Mouse (Mus musculus): ENCODE measurements around the gene Enpp1.
"Not testable (repeated sequence)": the region's sequence is repeated elsewhere in the genome, so short reads cannot be mapped to it uniquely, and the experiment has no call there.

The Enpp1 gene

DNA sequence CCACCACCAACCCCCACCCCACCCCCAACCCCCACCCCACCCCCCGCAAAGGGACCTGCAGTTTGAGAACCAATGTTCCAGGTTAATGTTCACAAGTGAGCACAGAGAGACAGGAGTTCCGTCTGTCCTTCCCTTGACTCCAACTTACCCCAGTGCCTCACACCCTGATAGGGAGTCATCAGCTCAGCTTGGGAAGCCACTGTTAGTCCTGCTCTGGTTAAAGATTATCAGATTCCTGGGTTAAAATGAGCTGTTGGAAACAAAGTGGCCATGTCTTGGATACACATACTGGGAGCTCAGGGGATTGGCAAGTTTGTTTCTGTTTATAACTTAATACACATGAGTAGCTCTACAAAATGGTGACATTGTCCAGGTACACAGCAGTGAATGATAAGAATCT is 75.0 kb downstream of the Enpp1 start:
- DNase-seq (ENCODE audit: low spot score): no peak

- DNase-seq (ENCODE audit: low spot score): no peak
Observed at GRCm38 (mm10) chr10:24635884-24636283, 76.1 kb downstream of the Enpp1 start.

- no peak for DNase-seq (ENCODE audit: low spot score)
Observed at GRCm38 (mm10) chr10:24635331-24635815, 76.6 kb downstream of the Enpp1 start.

GRCm38 (mm10) chr10:24634288-24634687 is 77.7 kb downstream of the Enpp1 start:
- no peak for DNase-seq (ENCODE audit: low spot score)

GRCm38 (mm10) chr10:24631122-24631521 is 80.8 kb downstream of the Enpp1 start:
- DNase-seq (ENCODE audit: low spot score): no peak

DNA sequence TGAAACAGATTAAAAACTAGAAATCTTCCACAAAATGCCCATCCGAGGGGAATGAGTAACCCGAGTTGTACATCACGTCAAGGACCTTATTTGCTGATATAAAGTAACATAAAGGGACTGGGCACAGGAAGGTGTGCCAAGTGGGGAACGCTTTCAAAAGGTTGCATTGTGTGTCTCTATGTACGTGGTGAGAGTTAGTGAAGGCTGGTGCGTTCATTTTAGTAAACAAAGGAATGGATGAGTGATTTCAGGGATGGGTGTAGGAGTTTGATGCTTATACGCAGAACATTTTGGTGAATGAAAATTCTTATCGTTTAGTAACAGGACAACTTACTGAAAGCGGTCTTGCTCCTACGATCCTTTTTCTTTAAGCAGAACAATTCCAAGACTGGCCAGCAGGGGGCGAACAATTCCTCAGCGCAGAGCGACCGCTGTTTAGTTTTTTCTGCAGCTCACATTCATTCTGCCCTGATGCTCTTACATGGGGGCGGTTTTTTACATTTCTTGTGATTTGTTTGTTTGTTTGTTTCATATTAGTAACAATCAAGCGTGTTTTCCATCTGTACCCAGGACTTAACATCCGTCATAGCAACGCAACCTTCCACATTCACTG is 81.4 kb downstream of the Enpp1 start:
- peak; percentile 66 for DNase-seq (ENCODE audit: low spot score)

- DNase-seq (ENCODE audit: low spot score): no peak
Observed at GRCm38 (mm10) chr10:24629086-24629720, 82.8 kb downstream of the Enpp1 start.

DNA sequence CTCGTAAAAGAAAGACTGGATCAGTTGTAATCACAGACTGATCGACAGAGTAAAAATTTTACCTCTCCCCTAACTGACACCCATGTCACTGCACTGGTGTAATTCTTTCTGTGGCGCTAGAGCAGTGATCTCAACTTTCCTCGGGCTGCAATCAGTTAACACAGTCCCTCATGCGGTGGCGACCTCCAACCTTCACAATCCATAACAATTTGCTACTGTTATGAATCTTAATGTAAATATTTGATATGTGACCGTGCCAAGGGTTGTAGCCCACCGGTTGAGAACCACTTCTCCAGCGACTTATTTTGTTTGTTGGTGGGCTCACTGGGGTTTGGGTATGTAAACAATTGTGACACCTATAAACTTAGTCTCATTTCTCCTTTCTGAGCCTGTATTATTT is 83.5 kb downstream of the Enpp1 start:
- DNase-seq (ENCODE audit: low spot score): no peak

- no peak for DNase-seq (ENCODE audit: low spot score)
Observed at GRCm38 (mm10) chr10:24627262-24627661, 84.7 kb downstream of the Enpp1 start.

DNA sequence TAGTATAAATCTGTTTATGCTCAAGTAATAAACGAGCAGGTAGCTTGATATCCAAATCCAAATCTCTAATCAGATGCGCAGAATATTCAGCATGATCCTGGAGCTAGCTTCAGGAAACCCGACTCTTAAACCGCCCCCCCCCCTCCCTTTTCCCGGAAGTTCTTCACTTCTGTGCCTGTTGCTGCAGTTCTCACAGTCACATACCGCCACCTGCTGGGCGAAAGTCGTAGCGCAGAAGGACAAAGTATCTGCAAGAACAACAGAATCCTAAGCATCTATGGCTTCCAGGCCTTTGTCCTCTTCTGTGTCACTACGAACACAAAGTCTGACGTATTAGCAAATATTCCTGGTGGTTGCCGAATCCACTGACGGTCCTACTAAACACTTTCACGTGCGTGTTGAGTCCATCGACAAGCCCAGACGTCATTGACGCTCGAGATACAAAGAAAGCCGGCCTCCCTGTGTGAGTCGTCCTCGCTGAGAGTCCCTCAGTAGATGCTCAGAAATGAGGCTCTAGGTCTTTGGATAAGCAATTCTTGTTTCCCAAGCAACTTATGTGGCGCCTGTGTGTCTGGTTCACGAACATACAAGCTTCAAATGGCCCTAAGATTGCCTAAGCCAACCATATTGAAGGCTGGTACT is 86.8 kb downstream of the Enpp1 start:
- peak; percentile 90 for DNase-seq (ENCODE audit: low spot score)

DNA sequence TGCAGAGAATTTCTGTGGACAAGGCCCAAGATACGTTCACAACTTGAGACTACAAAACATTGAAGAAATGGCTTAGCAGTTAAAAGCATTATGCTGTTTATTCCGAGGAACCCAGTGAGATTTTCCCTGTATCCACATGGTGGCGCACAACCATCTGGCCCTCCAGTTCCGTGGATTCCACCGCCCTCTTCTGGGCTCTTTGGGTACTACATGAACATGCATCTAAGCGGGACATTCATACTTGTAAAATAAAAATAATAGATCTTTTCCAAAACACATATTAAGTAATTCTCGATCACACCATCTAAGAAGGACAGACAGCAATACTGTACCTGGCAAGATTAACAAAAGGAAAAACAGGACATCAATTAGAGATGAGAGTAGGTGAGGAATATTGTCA is 89.4 kb downstream of the Enpp1 start:
- DNase-seq (ENCODE audit: low spot score): peak; percentile 83

DNA sequence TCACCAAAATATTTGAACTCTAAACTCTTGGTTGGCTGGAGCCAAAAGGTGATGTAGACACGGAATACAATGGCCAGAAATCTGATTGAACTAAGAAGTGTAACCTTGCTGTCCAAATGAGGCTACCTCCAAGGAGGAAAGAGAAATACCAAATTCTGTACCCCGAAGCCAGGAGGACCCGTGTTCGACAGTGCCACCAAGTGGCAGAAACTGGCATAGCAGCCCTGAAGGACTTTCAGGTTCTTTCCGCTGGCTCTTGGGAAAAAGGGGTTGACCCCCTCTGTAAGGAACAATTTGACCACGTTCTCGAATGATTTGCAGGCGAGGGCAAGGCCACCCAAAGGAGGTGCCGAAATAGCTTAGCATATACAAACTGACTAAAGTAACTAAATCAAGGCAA is 90.4 kb downstream of the Enpp1 start:
- peak; percentile 39 for DNase-seq (ENCODE audit: low spot score)

DNA sequence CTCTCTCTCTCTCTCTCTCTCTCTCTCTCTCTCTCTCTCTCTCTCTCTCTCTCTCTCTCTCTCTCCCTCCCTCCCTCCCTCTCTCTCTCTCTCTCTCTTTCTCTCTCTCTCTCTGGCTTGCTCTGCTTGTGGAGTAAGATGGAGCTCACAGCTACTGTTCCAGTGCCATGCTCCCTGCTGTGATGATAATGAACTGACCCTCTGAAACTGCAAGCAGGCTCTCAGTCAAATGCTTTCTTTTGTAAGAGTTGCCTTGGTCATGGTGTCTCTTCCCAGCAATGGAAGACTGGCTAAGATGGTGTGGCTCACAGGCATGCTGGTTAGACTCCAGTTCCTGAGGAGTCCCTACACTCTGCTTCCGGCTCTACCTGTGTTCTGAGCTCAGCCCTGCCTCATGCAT is 95.4 kb downstream of the Enpp1 start:
- not testable (repeated sequence) for DNase-seq (ENCODE audit: low spot score)

- DNase-seq (ENCODE audit: low spot score): no peak
Observed at GRCm38 (mm10) chr10:24615799-24616198, 96.2 kb downstream of the Enpp1 start.

DNA sequence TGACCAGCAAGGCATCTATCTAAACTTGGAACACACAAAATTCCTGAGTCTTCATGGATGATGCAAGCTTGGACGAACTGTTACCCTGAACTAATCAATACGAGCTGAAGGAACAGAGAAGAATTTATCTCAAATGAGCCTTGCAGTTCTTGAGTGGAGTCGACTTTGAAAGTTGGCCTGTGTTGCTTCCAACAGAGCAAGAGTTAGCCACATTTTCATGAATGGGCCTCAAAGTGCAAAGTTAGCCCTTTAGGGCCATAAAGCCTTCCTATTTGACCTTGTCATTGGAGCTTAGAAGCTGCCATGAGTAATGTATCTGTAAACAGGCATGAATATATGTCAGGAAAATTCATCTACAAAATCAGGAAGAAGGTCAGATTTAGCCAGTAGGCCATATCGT is 97.2 kb downstream of the Enpp1 start:
- DNase-seq (ENCODE audit: low spot score): no peak

DNA sequence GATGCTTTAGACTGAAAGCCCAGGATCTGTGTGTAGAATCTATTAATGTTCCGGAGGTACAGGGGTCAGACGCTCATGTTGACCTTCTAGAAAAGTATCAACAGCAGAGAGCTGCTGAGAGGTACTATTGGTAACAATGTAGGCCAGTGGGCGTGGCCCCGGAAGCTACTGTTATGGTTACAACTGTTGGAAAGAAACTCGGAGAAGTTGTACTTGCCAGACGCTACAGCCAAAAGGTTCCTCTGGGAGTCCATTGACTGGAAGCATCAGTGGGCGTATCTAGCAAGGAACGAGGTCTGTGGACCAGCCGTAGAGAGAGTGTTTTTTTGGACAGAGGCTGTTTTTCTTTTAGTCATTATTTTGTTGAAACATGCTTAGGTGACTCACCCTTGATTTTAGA is 102.2 kb downstream of the Enpp1 start:
- no peak for DNase-seq (ENCODE audit: low spot score)

DNA sequence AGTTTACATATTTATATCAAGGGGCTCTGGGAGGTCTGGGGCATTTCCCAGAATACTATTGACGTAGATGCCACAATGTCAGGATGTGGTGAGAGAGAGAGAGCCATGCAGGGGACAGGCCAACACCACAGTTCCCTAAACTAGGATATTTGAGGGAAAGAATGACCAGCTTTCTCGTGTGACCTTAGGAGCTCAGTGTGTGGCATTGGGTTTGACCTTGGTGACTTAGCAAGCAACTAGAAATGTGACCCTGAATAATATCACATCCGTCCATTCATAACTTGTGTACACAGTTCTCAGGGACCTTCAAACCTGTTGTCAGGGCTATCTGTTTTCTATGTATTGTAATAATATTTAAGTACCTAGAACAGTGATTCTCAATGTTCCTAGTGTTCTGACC is 102.8 kb downstream of the Enpp1 start:
- no peak for DNase-seq (ENCODE audit: low spot score)

- no peak for DNase-seq (ENCODE audit: low spot score)
Observed at GRCm38 (mm10) chr10:24603727-24604126, 108.2 kb downstream of the Enpp1 start.

DNA sequence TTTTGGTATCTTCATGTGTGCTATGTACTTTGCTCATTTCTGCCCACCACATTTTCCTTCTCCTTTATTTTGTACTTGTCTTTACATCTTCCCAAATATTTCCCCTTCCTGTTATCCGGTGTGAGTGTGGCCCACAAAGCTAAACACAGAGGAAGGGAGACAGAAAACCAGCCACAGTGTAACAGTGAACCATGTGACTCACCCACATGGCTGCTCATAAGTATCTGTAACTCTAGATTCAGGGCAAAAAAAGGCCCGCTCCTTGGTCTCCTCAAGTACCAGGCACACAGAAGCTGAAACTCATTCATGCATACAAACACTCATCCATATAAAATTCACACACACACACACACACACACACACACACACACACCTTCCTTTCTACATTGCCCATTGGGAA is 108.9 kb downstream of the Enpp1 start:
- DNase-seq (ENCODE audit: low spot score): no peak

- DNase-seq (ENCODE audit: low spot score): peak; percentile 61
Observed at GRCm38 (mm10) chr10:24599802-24600201, 112.2 kb downstream of the Enpp1 start.

GRCm38 (mm10) chr10:24598693-24599092 is 113.3 kb downstream of the Enpp1 start:
- DNase-seq (ENCODE audit: low spot score): no peak

- DNase-seq (ENCODE audit: low spot score): no peak
Observed at GRCm38 (mm10) chr10:24597789-24598188, 114.2 kb downstream of the Enpp1 start.

GRCm38 (mm10) chr10:24596869-24597339 is 115.1 kb downstream of the Enpp1 start:
- peak; percentile 11 for DNase-seq (ENCODE audit: low spot score)
